Mouse (Mus musculus) ES-Bruce4 (cell line): ENCODE results near the gene Morc3. TPM values are rescaled to one million over a fixed set of nuclear protein-coding genes. Genes with fewer than 3 reads are reported as not detected.
"Not testable (repeated sequence)": the region's sequence is repeated elsewhere in the genome, so short reads cannot be mapped to it uniquely, and the experiment has no call there.

Experiments
- H3K27ac ChIP-seq: 2 replicates; pipeline ENCODE4 v1.5.1; 2012; ENCODE audit warnings: low read length, inconsistent platforms; ENCODE audit not compliant: insufficient read depth
- H3K27me3 ChIP-seq: 2 replicates; pipeline ENCODE4 v1.6.1; 2012; ENCODE audit warnings: mild to moderate bottlenecking, low read length, inconsistent platforms; ENCODE audit not compliant: control insufficient read depth, poor library complexity, insufficient read depth, severe bottlenecking
- H3K36me3 ChIP-seq: 2 replicates; pipeline ENCODE4 v1.6.1; 2012; ENCODE audit warnings: inconsistent platforms, mild to moderate bottlenecking, low read length, moderate library complexity; ENCODE audit not compliant: control insufficient read depth, poor library complexity, insufficient read depth, severe bottlenecking
- H3K4me1 ChIP-seq: one replicate; pipeline ENCODE4 v1.8.1; 2011; ENCODE audit warnings: low read length; ENCODE audit not compliant: control insufficient read depth, insufficient read depth
- H3K4me3 ChIP-seq: 2 replicates; pipeline ENCODE4 v1.5.1; 2011; ENCODE audit warnings: low read depth, mild to moderate bottlenecking, low read length
- H3K9ac ChIP-seq: 2 replicates; pipeline ENCODE4 v1.6.1; 2012; ENCODE audit warnings: low read depth, mild to moderate bottlenecking, inconsistent platforms; ENCODE audit not compliant: poor library complexity, severe bottlenecking
- H3K9me3 ChIP-seq: replicated peaks from 2 replicates; pipeline ENCODE4 v1.6.1; 2012; ENCODE audit warnings: mild to moderate bottlenecking, low read length, inconsistent platforms; ENCODE audit not compliant: control insufficient read depth, poor library complexity, insufficient read depth, severe bottlenecking
- CTCF ChIP-seq: IDR thresholded peaks from one replicate; pipeline ENCODE4 v1.8.1; 2011; ENCODE audit warnings: low read depth, low read length
- EP300 ChIP-seq: IDR thresholded peaks from 2 replicates; pipeline ENCODE4 v1.6.1; 2011; ENCODE audit warnings: low read depth, low read length; ENCODE audit not compliant: insufficient read depth
- POLR2A ChIP-seq: IDR thresholded peaks from one replicate; pipeline ENCODE4 v1.8.1; 2011; ENCODE audit warnings: low read length; ENCODE audit not compliant: insufficient read depth
- polyA plus RNA-seq: library from polyadenylated mRNA; stranded (reverse); fragments of >200 nt; gene quantifications from 2 replicates; pipeline ENCODE4 v1.2.4, GENCODE M21; 2011; ENCODE audit warnings: low read depth; ENCODE audit not compliant: missing spikeins, insufficient read depth, insufficient read length

Morc3 gene
- polyA plus RNA-seq, 1 experiment, result 152 TPM

GRCm38 (mm10) chr16:93824799-93825198 is 7.1 kb upstream of the Morc3 start:
- H3K4me1 ChIP-seq, result no peaks in the 10 kb centered on the region
- peaks cover 15% of the 10 kb centered on the region for H3K9me3 ChIP-seq
- peak overlapping the region; percentile 60 for H3K27ac ChIP-seq
- no peak overlapping the region; the same call in 1 of the 2 replicates for H3K9ac ChIP-seq
- TF ChIP-seq POLR2A (no peak), CTCF (peak; percentile 34)
- 0 out of 2 replicates have a peak, but pooled peaks cover 3% of the 10 kb centered on the region for H3K36me3 ChIP-seq
- H3K27me3 ChIP-seq, result no peaks in the 10 kb centered on the region
- H3K4me3 ChIP-seq, result no peak overlapping the region

GRCm38 (mm10) chr16:93825463-93825862 is 6.5 kb upstream of the Morc3 start:
- Histone ChIP-seq H3K36me3 (0 out of 2 replicates have a peak, but pooled peaks cover 3% of the 10 kb centered on the region), H3K27me3 (no peaks in the 10 kb centered on the region), H3K9me3 (peaks cover 15% of the 10 kb centered on the region), H3K27ac (peak overlapping the region; percentile 60), H3K4me3 (peak overlapping the region; percentile 36), H3K9ac (peak overlapping the region; percentile 25), H3K4me1 (no peaks in the 10 kb centered on the region)
- TF ChIP-seq POLR2A (no peak), EP300 (no peak), CTCF (no peak)

- peaks cover 15% of the 10 kb centered on the region for H3K9me3 ChIP-seq
- H3K27me3 ChIP-seq, result no peaks in the 10 kb centered on the region
- 0 out of 2 replicates have a peak, but pooled peaks cover 3% of the 10 kb centered on the region for H3K36me3 ChIP-seq
- H3K27ac ChIP-seq, result peak overlapping the region; percentile 60
- TF ChIP-seq CTCF (no peak), EP300 (peak; percentile 85), POLR2A (peak; percentile 47)
- H3K4me1 ChIP-seq, result peaks cover 1% of the 10 kb centered on the region
- H3K9ac ChIP-seq, result peak overlapping the region; percentile 25
- H3K4me3 ChIP-seq, result peak overlapping the region; percentile 83
Observed at GRCm38 (mm10) chr16:93826054-93826453, 5.9 kb upstream of the Morc3 start.

- peak; percentile 74 for TF ChIP-seq EP300
- H3K4me3 ChIP-seq, H3K36me3 ChIP-seq, H3K27me3 ChIP-seq, H3K4me1 ChIP-seq: not testable (repeated sequence)
- H3K27ac ChIP-seq, result peak overlapping the region; percentile 78; the same call in 1 of the 2 replicates
- H3K9me3 ChIP-seq, result peaks cover 15% of the 10 kb centered on the region
- H3K9ac ChIP-seq, result peak overlapping the region; percentile 25
Observed at GRCm38 (mm10) chr16:93826478-93826877, 5.4 kb upstream of the Morc3 start.

GRCm38 (mm10) chr16:93826909-93827308 is 5.0 kb upstream of the Morc3 start:
- H3K4me3 ChIP-seq, result no peak overlapping the region
- 0 out of 2 replicates have a peak, but pooled peaks cover 3% of the 10 kb centered on the region for H3K36me3 ChIP-seq
- peaks cover 1% of the 10 kb centered on the region for H3K4me1 ChIP-seq
- TF ChIP-seq EP300 (no peak), CTCF (no peak), POLR2A (no peak)
- peak overlapping the region; percentile 78 for H3K27ac ChIP-seq
- H3K9me3 ChIP-seq, result peaks cover 15% of the 10 kb centered on the region
- no peak overlapping the region for H3K9ac ChIP-seq
- no peaks in the 10 kb centered on the region for H3K27me3 ChIP-seq

GRCm38 (mm10) chr16:93829526-93829925 is 2.4 kb upstream of the Morc3 start:
- H3K36me3 ChIP-seq, result peaks cover 3% of the 10 kb centered on the region; the same call in 1 of the 2 replicates
- H3K27ac ChIP-seq, result peak overlapping the region; percentile 50
- no peaks in the 10 kb centered on the region for H3K9me3 ChIP-seq
- no peak for TF ChIP-seq EP300
- H3K9ac ChIP-seq, result 0 out of 2 replicates have a peak overlapping the region, but pooled peaks have one; percentile 10
- no peak overlapping the region for H3K4me3 ChIP-seq
- H3K4me1 ChIP-seq, result peaks cover 5% of the 10 kb centered on the region
- H3K27me3 ChIP-seq, result no peaks in the 10 kb centered on the region
